Mouse (Mus musculus): ENCODE results near the gene Lancl2. TPM values are rescaled to one million over a fixed set of nuclear protein-coding genes. Genes with fewer than 3 reads are reported as not detected.

Lancl2 gene
- total RNA-seq, 2 experiments from 2014 or later, result 10.8 to 11.9 TPM

DNA sequence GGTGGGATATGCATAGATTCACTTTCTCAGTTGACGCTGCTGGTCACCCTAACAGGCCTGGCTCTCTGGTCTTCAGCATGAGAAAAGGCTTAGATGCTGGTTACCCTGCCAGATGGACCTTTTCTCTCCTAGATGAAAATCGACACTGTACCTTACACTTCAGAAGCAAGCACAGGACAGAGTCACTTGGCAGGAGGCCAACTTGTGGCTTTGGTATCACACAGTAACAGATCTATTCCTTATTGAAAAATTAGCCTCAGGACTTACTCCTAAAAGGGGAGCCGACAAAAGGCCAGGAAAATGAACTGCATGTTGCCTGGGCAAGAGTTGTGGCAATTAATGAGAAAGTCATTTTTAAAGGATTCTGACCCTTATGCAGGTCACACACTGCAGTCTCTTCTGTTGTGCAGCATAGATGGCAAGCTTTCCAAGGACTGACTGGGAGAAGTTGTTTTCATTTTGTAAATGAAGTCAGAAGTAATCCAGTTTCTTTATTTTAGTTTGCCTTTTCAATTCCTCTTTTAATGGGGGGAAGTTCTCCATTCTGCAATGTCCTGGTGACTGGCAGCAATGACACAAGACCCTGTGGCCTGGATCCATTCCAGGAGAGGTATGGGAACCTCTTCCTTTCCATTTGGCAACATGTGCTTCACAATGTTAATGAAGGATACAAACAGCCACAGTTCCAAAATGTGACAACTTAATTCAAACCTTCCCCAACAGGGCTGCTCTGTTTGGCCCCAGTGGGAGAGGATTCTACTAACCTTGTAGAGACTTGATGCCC lies 62.9 kb downstream of the Lancl2 start:
- intact Hi-C loops (cut with DNase I; ENCODE audit: low total_unique reads), result no loop called here
- no peak for DNase-seq

DNA sequence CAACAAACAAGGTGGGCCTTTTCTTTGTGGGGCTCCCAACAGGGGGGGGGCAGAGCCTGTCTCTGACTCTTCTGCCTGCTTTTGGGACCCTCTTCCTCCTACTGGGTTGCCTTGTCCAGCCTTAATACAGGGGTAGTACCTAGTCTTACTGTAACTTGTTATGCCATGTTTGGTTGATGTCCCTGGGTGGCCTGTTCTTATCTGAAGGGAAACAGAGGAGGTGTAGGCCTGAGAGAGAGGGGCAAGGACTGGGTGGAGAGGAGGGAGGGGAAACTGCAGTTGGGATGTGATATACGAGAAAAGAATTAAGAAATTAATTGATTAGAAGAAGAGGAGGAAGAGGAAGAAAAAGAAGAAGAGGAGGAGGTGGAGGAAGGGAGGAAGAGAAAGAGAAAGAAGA lies 63.9 kb downstream of the Lancl2 start:
- intact Hi-C loops (cut with DNase I; ENCODE audit: low total_unique reads), result no loop called here
- no peak for DNase-seq

DNA sequence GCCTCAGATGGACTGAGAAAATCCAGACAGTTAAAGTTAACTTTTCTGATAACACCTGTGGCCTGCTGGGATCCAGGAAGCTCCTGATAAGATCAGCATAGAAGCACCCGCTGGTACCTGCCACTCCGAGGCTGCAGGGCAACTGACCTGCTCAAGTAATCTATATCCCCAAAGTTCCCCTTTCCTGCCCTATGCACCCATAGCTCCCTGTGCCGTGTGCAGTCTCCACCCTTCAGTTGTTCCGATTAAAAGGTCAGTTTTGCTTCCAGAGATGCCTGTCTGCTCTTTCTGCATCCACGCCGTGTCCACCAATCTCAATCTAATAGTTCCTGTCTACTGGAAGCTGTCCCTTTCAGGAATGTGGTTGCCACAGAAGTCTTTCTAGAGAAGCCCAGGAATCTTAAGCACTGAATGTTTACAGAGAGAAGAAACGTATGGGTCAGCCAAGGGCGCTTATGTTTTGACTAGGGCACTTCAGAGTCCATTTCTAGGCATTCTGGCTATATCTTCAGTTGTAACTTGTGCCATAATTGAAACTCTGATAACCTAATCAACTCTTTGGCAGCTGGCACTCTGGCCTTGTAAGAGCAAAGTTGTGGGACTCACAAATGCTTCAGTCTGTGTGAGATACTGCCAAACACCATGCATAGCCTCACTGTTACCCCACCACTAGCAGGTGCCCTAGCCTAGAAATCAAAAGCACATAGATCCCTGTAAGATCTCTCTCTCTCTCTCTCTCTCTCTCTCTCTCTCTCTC lies 65.0 kb downstream of the Lancl2 start:
- DNase-seq, result no peak
- intact Hi-C loops (cut with DNase I; ENCODE audit: low total_unique reads), result no loop called here

DNA sequence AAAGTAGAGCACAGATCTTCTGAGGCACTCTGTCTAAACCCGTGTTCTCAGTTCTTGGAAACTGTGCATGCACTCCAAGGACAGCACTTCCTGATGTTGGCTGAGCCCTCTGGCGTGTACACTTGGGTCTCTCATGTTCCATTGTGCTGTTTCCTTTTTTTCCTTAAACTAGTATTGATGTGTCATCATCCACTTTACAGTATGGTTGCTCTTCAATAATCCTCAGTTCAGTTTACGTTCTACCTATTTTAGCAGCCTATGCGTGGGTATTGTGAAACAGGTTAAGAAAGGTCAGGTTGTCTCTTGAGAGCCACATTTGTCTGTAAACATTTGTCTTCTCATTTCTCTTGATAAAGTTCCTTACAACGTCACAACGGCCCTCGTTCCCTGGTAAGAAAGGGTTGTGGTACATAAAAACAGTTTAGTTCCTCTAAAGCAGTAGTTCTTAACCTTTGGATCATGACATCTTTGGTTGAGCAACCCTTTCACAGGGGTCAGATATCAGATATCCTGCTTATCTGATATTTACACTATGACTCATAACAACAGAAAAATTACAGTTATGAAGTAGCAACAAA lies 66.7 kb downstream of the Lancl2 start:
- intact Hi-C loops (cut with DNase I; ENCODE audit: low total_unique reads), result no loop called here

DNA sequence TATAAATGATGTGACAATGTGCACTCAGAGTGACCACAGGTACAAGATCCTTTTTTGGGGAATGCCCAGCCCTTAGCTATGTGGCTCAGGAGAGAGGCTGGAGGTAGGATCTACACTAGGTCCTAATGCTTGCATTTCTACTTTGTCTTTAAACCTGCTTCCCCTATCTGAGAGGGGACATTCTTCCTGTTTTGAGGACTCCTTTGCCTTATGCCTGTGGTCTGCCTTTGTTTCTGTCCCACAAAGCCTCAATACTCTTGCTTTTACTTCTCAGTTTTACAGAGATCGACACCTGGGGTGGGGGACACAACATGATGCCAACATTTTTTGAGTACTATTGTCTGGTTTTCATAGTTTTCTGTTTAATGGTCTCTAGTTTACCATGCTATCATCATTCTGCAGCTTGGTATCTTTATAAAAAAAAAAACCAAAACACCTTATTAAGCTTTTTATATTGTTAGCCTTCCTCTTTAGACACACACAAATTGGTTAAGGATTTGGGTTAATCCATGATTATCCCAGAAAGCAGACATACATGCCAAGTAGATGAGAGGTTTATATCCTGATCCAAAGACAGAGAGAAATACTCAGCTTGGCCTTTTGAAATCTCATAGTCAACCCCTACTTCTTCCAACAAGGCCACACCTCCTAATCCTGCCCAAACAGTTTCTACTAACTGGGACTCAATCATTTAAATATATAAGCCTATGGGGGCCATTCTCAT lies 68.3 kb downstream of the Lancl2 start:
- intact Hi-C loops (cut with DNase I; ENCODE audit: low total_unique reads), result no loop called here
- no peak for DNase-seq

More for the DNA sequence above, 66.7 kb downstream of the Lancl2 start:
- DNase-seq, result no peak

DNA sequence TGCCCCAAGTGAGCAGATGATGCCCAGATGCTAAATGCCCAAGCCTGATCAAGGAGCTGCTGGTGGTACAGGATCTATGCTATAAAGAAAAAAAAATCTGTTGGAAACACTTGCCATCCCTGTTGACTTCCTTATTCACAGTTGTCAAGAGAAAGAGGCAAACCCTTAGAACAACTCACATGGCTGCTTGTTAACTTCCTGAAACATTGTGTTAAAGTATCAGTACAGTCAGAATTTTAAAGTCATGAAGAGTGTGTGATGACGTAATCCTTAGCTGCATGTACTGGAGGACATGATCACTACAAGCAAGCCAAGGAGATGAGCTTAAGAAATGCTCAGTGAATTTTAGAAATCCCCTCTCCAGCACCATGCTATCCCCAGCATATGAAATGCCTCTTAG lies 71.5 kb downstream of the Lancl2 start:
- intact Hi-C loops (cut with DNase I; ENCODE audit: low total_unique reads), result no loop called here
- no peak for DNase-seq

DNA sequence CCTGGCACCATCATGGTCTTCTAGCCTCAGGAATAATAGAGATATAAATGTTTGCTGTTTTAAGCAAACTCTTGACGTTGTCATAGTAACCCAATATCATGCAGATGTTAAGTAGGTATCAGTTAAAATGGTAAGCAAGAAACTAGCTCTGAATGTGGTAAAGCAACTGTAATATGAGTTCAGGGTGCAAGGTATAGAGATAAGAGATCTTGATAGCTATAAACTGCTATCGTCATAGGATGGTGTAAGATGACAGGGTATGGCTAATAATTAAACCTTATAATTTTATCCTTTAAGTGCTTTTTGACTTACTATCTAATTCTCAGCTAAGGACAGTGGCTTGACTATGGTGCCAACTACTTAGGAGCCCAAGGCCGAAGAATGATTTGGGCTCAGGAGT lies 78.0 kb downstream of the Lancl2 start:
- no peak for DNase-seq
- intact Hi-C loops (cut with DNase I; ENCODE audit: low total_unique reads), result no loop called here

DNA sequence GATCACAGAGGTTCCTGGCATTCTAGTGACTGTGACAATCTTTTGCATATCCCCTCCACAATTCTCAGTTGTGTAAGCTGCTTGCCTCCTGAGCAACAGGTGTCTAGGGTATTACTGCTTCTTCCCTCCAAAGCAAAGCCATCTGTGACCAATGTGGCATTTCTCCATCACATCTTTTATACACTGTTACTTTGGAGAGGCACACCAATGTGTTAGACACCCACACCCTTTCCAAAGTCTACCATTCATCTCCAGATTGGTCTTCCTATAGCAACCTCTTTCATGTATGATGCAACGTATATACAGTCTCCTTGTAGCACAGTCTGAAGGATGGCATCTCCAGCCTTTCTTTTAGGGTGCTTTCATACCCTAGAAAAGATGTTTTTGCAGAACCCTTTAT lies 80.3 kb downstream of the Lancl2 start:
- intact Hi-C loops (cut with DNase I; ENCODE audit: low total_unique reads), result no loop called here
- no peak for DNase-seq

DNA sequence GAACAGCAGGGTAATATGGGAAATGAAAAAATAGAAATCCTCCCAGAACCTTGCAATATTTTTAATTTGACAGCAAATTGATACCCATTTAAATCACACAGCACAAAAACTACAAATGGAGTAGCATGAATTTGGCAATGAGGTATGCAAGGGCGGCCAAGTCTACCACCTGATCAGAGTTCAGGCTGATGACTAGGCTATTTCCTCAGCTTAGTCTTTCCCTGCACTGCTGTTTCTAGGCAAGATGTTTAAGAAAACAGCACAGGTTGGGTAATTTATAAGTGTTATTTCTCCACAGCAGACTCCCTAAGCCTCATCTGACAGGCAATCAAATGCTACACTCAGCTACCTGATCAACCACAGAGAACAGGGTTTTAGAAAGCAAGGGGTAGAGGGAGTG lies 81.9 kb downstream of the Lancl2 start:
- intact Hi-C loops (cut with DNase I; ENCODE audit: low total_unique reads), result no loop called here
- DNase-seq, result no peak

DNA sequence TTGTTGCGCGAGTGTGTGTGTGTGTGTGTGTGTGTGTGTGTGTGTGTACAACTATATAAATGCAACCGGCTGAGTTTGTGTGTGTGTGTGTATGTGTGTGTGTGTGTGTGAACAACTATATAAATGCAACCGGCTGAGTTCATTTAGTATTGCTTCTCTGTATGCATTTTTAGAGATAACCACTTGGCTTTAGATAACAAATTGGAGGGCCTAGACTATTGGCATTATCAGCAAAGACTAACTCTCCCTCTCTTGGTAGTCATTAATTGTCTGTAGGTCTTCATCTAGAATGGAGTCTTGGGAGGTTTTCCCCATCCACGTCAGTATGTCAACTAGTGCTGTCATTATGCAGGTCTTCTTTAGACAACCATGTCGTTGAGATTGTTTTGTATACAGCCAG lies 85.0 kb downstream of the Lancl2 start:
- intact Hi-C loops (cut with DNase I; ENCODE audit: low total_unique reads), result no loop called here

More for the DNA sequence above, 85.0 kb downstream of the Lancl2 start:
- DNase-seq, result no peak

Other genes with a start within 250 kb of the Lancl2 start
- gene Ppm1k, start 167.1 kb upstream of the Lancl2 start, total RNA-seq (2021), result 10 to 100 TPM in 1 of 2 experiments, 1 to 10 TPM in 1; 8.9 to 12.1 TPM
- under 1 TPM; 0.55 to 0.73 TPM for gene Herc6, start 121.5 kb upstream of the Lancl2 start, total RNA-seq (2021)
- 10 to 100 TPM; 14.2 to 14.4 TPM for gene Pyurf, start 10.5 kb upstream of the Lancl2 start, total RNA-seq (2021)
- 1 to 10 TPM; 5.2 to 7.2 TPM for gene Vopp1, start 122.6 kb downstream of the Lancl2 start, total RNA-seq (2021)
- gene Vmn1r21, start 147.8 kb downstream of the Lancl2 start, total RNA-seq (2021), result not detected
- gene Vmn1r22, start 205.5 kb downstream of the Lancl2 start, total RNA-seq (2021), result not detected
- gene Vmn1r23, start 224.3 kb downstream of the Lancl2 start, total RNA-seq (2021), result not detected